Mouse (Mus musculus): ENCODE data around the gene Rcvrn.

GRCm38 (mm10) chr11:67666129-67666528, 29.0 kb upstream of the Rcvrn start:
- TF ChIP-seq CTCF (IDR thresholded peaks at IDR 0.05; ENCODE audit: low read depth) (no peak), EP300 (IDR thresholded peaks at IDR 0.05; ENCODE audit: low read depth) (no peak)
